Mouse (Mus musculus): ENCODE data around the gene Lfng.

The Lfng gene

DNA sequence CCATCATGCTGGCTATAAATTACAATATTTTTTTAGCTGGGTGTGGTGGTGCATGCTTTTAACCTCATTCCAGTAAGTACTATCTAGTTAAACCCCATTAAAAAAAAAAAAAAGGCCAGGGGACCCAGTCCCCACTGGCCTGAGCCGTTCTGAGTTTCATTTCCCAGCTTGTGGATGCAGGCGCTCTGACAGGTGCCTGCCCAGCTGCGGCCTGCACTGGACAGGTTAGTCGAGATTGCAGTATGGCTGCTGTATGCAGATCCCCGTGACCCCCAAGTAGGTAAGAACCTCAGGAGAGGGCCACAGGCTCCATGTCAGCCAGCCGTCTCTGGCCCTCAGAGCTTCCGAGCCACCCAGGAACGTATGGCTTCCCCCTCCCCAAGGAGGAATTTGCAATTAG, 54.3 kb downstream of the Lfng start:
- in situ Hi-C loops (cut with MboI, MseI): no loop called here

DNA sequence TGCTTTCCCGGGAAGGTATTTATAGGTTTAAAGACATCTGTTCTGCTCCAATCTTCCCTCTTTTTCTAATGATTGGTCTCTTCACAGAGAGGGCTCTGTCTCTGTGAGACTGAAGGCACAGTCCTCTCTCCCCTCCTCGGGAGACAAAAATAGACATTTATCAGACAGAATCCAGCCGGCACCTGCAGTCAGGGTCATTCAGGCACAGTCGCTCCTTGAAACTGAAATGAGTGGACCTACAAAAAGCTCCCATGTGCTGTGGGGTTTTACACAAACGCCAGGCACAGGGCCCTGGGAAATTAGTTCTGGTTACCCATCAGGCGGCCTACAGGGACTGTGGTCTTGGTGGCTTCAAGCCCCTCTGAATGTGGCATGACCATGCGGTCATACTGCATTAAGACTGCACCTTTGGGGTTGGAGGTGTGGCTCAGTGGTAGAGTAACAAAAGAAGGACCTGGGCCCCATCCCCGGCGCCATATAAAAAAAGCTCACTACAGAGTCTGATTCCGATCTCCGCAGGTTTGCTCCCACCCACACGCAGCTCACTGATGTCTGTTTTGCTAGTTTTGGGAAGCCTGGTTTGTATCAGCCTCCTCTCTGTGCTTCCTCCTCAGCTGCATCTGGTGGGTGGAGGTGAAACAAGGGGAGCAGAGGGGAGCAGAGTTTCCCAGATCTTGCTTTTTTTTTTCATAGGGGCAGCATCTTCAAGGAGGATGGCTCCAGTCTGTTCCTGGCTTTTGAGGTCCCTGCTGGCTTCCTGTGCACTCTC, 54.9 kb downstream of the Lfng start:
- in situ Hi-C loops (cut with MboI, MseI): no loop called here

DNA sequence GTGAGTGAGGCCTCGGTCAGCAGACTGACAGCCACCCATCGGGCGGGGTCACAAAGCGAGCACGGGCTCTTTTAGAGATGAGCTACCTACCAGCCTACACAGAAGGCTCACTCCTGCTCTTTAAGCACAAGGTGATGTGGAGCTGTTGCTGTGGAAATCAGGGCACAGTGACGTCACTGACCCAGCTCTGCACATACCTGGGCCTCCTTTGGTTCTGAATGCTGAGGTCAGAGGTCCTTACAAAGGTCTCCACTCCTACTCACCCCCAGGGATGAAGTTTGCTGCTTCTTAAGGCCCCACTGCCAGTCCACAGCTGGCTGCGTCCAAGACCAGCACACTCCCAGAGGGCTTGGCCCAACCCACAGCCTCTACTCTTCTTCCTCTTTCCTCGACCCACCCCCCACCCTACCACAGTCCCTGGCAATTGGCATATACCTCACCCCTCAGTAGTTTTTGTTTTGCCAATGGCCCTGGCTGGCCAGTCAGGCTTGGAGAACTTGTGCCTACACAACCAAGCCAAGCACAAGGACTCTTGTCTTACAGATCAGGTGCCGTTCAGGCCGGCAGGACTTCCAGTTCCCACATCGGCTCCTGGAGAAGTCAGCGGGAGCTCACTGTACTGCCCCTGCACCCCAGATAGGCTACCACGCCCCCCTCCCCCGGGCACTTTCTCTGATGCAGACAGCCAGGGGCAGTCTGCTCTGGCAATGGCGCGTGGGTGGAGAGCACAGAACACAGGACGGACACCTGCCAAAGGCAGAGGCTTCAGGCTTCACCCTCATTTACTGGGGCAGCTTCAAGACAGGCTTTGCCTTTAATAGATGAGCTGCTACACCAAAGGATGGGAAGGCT, 55.8 kb downstream of the Lfng start:
- in situ Hi-C loops (cut with MboI, MseI): no loop called here

DNA sequence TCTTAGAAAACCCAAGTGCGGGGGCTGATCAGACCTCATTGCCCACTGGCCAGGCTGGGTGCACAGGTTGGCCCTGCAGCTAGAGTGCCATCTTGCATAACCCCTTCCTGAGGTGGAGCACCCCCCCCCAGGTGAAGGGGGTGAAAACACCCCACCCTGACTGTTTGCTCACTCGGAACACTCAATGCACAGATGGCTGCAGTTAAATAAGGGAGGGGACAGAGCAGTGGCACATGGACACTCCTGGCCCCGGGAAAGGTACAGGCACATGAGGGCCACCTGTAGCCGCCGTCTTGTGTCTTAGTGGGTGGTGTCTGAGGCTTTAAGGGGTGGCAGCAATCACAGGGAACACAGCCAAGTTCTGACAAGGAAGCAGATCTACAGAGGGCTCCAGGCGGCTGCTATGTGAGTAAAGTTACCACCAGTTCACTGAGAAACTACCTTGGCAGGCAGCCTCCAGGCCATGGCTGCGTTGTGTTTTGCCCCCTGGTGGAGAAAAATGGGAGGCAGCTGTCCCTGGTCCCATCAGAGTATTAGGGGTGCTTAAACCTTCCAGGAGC, 56.6 kb downstream of the Lfng start:
- in situ Hi-C loops (cut with MboI, MseI): no loop called here
